Mouse (Mus musculus): Measurements from ENCODE around the gene Serinc3. TPM values are rescaled to one million over a fixed set of nuclear protein-coding genes. Genes with fewer than 3 reads are reported as not detected.

Gene Serinc3
- polyA plus RNA-seq, 1 experiment from 2014 or later, result 40.8 TPM

Other genes with a start within 250 kb of the Serinc3 start
- 3.7 and 5.0 TPM in 2 replicates for gene Jph2, start 247.1 kb downstream of the Serinc3 start, polyA plus RNA-seq (2015; fragmentation: Nextera tagmentation; extraction: Ambion mirVana)
- gene Oser1, start 220.4 kb downstream of the Serinc3 start, polyA plus RNA-seq (2015; fragmentation: Nextera tagmentation; extraction: Ambion mirVana), result 86.8 and 91.4 TPM in 2 replicates
- 3.2 and 3.9 TPM in 2 replicates for gene Gdap1l1, start 206.7 kb downstream of the Serinc3 start, polyA plus RNA-seq (2015; fragmentation: Nextera tagmentation; extraction: Ambion mirVana)
- 11.6 and 12.1 TPM in 2 replicates for gene Fitm2, start 172.5 kb downstream of the Serinc3 start, polyA plus RNA-seq (2015; fragmentation: Nextera tagmentation; extraction: Ambion mirVana)
- gene R3hdml, start 152.8 kb downstream of the Serinc3 start, polyA plus RNA-seq (2015; fragmentation: Nextera tagmentation; extraction: Ambion mirVana), result 0.30 and 0.35 TPM in 2 replicates
- gene Hnf4a, start 138.3 kb downstream of the Serinc3 start, polyA plus RNA-seq (2015; fragmentation: Nextera tagmentation; extraction: Ambion mirVana), result not detected in 2 replicates
- gene Ttpal, start 42.8 kb downstream of the Serinc3 start, polyA plus RNA-seq (2015; fragmentation: Nextera tagmentation; extraction: Ambion mirVana), result 36.1 and 39.1 TPM in 2 replicates
- gene Pkig, start 13.3 kb upstream of the Serinc3 start, polyA plus RNA-seq (2015; fragmentation: Nextera tagmentation; extraction: Ambion mirVana), result 152 and 155 TPM in 2 replicates
- 8.1 and 8.4 TPM in 2 replicates for gene Ada, start 105.1 kb upstream of the Serinc3 start, polyA plus RNA-seq (2015; fragmentation: Nextera tagmentation; extraction: Ambion mirVana)
- gene Ccn5, start 175.7 kb upstream of the Serinc3 start, polyA plus RNA-seq (2015; fragmentation: Nextera tagmentation; extraction: Ambion mirVana), result 1.4 and 2.9 TPM in 2 replicates
- not detected in 2 replicates for gene Kcnk15, start 208.5 kb upstream of the Serinc3 start, polyA plus RNA-seq (2015; fragmentation: Nextera tagmentation; extraction: Ambion mirVana)

Measured in embryonic facial prominence, embryonic 15.5 days (tissue).